Mouse (Mus musculus): Measurements from ENCODE around the gene Susd5. TPM values are rescaled to one million over a fixed set of nuclear protein-coding genes. Genes with fewer than 3 reads are reported as not detected.

The Susd5 gene
- total and polyA plus RNA-seq, 3 experiments = 1.5 to 2.2 (median 1.5) TPM

DNA sequence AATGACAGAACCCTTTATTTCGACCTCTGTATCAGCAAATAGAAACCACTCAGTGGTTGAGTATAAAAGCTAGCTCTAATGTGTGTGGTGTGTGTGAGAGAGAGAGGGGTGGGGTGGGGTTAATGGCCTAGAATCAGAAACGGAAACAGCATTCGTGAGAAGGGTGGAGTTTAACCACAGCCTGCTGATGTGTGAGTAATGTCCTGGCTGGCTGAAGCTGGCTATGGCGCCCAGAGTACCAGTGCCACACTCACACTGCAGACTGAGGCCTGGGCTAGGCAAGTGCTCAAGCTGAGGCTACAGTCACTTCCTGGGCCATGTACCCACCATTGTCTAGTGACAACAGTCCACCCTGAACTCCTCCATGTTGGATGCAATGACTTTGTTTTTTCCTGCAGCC lies 40.5 kb upstream of the Susd5 start:
- Histone ChIP-seq H3K27me3 (ENCODE audit: control insufficient read depth, insufficient read depth, low read length) (no peaks in the 10 kb centered on the region), H3K36me3 (ENCODE audit: control insufficient read depth, insufficient read depth, low read length) (no peaks in the 10 kb centered on the region), H3K9ac (ENCODE audit: low read depth, low read length) (no peak overlapping the region), H3K79me2 (replicated peaks; ENCODE audit: control insufficient read depth, insufficient read depth, low read length) (no peaks in the 10 kb centered on the region), H3K27ac (no peak overlapping the region), H3K4me3 (no peak overlapping the region), H3K4me1 (ENCODE audit: control insufficient read depth, insufficient read depth, low read length) (no peaks in the 10 kb centered on the region)
- intact Hi-C loops (cut with DNase I) = no loop called here
- no peak for TF ChIP-seq POLR2A (IDR thresholded peaks at IDR 0.05; ENCODE audit: insufficient read depth, low read depth, low read length)
- TF ChIP-seq EP300 (IDR thresholded peaks at IDR 0.05; ENCODE audit: insufficient read depth, low read depth, low read length) = no peak
- TF ChIP-seq CTCF (IDR thresholded peaks at IDR 0.05) = no peak
- no peak for DNase-seq
- WGBS = 55% methylated on average over 4 of the region's 4 CpGs

DNA sequence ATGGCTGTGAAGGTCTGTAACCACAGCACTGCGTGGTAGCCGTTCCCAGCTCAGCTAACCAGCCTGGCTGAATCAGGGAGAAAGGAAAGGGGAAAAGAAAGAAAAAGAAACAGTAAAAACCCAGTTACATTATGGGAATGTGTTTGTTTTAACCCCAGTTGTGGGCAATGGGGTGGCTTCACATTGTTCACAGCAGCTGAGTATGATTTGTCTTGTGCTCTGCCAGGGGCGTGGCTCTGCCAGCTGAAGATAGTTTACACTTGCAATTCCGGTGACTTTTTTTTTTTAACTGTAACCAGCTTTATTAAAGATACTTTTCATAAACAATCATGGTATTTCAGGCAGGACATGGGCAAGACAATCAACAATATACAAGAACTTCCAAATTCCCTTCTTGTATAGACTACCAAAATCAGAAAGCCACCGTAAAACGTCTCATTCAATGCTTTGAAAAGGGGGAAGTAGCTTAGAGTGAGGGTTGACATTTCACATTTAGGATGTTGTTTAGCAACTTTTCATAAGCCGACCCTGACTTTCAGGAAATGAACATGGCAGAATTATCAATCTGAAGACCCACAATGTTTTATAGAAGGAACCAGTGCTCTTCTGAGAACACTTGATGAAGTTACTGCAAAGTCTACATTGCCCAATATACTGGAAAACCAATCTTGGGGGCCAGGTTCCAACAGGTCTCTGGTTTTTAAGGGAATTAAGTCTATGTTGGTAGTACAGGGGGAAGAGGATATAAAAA lies 37.8 kb upstream of the Susd5 start:
- Histone ChIP-seq H3K4me1 (ENCODE audit: control insufficient read depth, insufficient read depth, low read length) (no peaks in the 10 kb centered on the region), H3K36me3 (ENCODE audit: control insufficient read depth, insufficient read depth, low read length) (no peaks in the 10 kb centered on the region), H3K9ac (ENCODE audit: low read depth, low read length) (no peak overlapping the region), H3K4me3 (no peak overlapping the region), H3K27me3 (ENCODE audit: control insufficient read depth, insufficient read depth, low read length) (no peaks in the 10 kb centered on the region), H3K27ac (no peak overlapping the region), H3K79me2 (replicated peaks; ENCODE audit: control insufficient read depth, insufficient read depth, low read length) (no peaks in the 10 kb centered on the region)
- 83% methylated on average over 7 of the region's 7 CpGs for WGBS
- DNase-seq = no peak
- TF ChIP-seq POLR2A (IDR thresholded peaks at IDR 0.05; ENCODE audit: insufficient read depth, low read depth, low read length) = no peak
- TF ChIP-seq EP300 (IDR thresholded peaks at IDR 0.05; ENCODE audit: insufficient read depth, low read depth, low read length) = no peak
- TF ChIP-seq CTCF (IDR thresholded peaks at IDR 0.05) = no peak
- intact Hi-C loops (cut with DNase I) = no loop called here

GRCm38 (mm10) chr9:114022141-114022540 lies 34.8 kb upstream of the Susd5 start:
- Histone ChIP-seq H3K4me1 (ENCODE audit: control insufficient read depth, insufficient read depth, low read length) (peaks cover 2% of the 10 kb centered on the region; the same call in 1 of the 2 replicates), H3K4me3 (no peak overlapping the region), H3K27ac (no peak overlapping the region), H3K36me3 (ENCODE audit: control insufficient read depth, insufficient read depth, low read length) (no peaks in the 10 kb centered on the region), H3K27me3 (ENCODE audit: control insufficient read depth, insufficient read depth, low read length) (peaks cover 4% of the 10 kb centered on the region; the same call in 1 of the 2 replicates), H3K79me2 (replicated peaks; ENCODE audit: control insufficient read depth, insufficient read depth, low read length) (no peaks in the 10 kb centered on the region), H3K9ac (ENCODE audit: low read depth, low read length) (no peak overlapping the region)
- intact Hi-C loops (cut with DNase I) = no loop called here
- 46% methylated on average over 4 of the region's 4 CpGs for WGBS
- DNase-seq = no peak
- TF ChIP-seq CTCF (IDR thresholded peaks at IDR 0.05) (no peak), POLR2A (IDR thresholded peaks at IDR 0.05; ENCODE audit: insufficient read depth, low read depth, low read length) (no peak), EP300 (IDR thresholded peaks at IDR 0.05; ENCODE audit: insufficient read depth, low read depth, low read length) (no peak)

- TF ChIP-seq POLR2A (IDR thresholded peaks at IDR 0.05; ENCODE audit: insufficient read depth, low read depth, low read length) (no peak), EP300 (IDR thresholded peaks at IDR 0.05; ENCODE audit: insufficient read depth, low read depth, low read length) (no peak), CTCF (IDR thresholded peaks at IDR 0.05) (no peak)
- Histone ChIP-seq H3K4me3 (no peak overlapping the region), H3K27me3 (ENCODE audit: control insufficient read depth, insufficient read depth, low read length) (peaks cover 4% of the 10 kb centered on the region; the same call in 1 of the 2 replicates), H3K9ac (ENCODE audit: low read depth, low read length) (no peak overlapping the region), H3K4me1 (ENCODE audit: control insufficient read depth, insufficient read depth, low read length) (peaks cover 2% of the 10 kb centered on the region; the same call in 1 of the 2 replicates), H3K36me3 (ENCODE audit: control insufficient read depth, insufficient read depth, low read length) (no peaks in the 10 kb centered on the region), H3K79me2 (replicated peaks; ENCODE audit: control insufficient read depth, insufficient read depth, low read length) (no peaks in the 10 kb centered on the region), H3K27ac (no peak overlapping the region)
- intact Hi-C loops (cut with DNase I) = no loop called here
- no peak for DNase-seq
- WGBS = 46% methylated on average over 9 of the region's 9 CpGs
These were observed 31.8 kb upstream of the Susd5 start for GRCm38 (mm10) chr9:114025182-114025581.

GRCm38 (mm10) chr9:114025846-114026245 lies 31.1 kb upstream of the Susd5 start:
- WGBS = 21% methylated on average over 8 of the region's 8 CpGs
- H3K27ac ChIP-seq = no peak overlapping the region
- H3K79me2 ChIP-seq (replicated peaks; ENCODE audit: control insufficient read depth, insufficient read depth, low read length) = no peaks in the 10 kb centered on the region
- intact Hi-C loops (cut with DNase I) = no loop called here
- H3K9ac ChIP-seq (ENCODE audit: low read depth, low read length) = no peak overlapping the region
- peaks cover 2% of the 10 kb centered on the region; the same call in 1 of the 2 replicates for H3K4me1 ChIP-seq (ENCODE audit: control insufficient read depth, insufficient read depth, low read length)
- H3K36me3 ChIP-seq (ENCODE audit: control insufficient read depth, insufficient read depth, low read length) = no peaks in the 10 kb centered on the region
- peaks cover 4% of the 10 kb centered on the region; the same call in 1 of the 2 replicates for H3K27me3 ChIP-seq (ENCODE audit: control insufficient read depth, insufficient read depth, low read length)
- H3K4me3 ChIP-seq = peak overlapping the region; percentile 51
- DNase-seq = no peak
- TF ChIP-seq POLR2A (IDR thresholded peaks at IDR 0.05; ENCODE audit: insufficient read depth, low read depth, low read length) (no peak), EP300 (IDR thresholded peaks at IDR 0.05; ENCODE audit: insufficient read depth, low read depth, low read length) (no peak), CTCF (IDR thresholded peaks at IDR 0.05) (no peak)

- Histone ChIP-seq H3K79me2 (replicated peaks; ENCODE audit: control insufficient read depth, insufficient read depth, low read length) (no peaks in the 10 kb centered on the region), H3K36me3 (ENCODE audit: control insufficient read depth, insufficient read depth, low read length) (no peaks in the 10 kb centered on the region), H3K4me3 (peak overlapping the region; percentile 51), H3K27me3 (ENCODE audit: control insufficient read depth, insufficient read depth, low read length) (peaks cover 4% of the 10 kb centered on the region; the same call in 1 of the 2 replicates), H3K4me1 (ENCODE audit: control insufficient read depth, insufficient read depth, low read length) (peaks cover 2% of the 10 kb centered on the region; the same call in 1 of the 2 replicates), H3K9ac (ENCODE audit: low read depth, low read length) (peak overlapping the region; percentile 57), H3K27ac (no peak overlapping the region)
- peak; percentile 52 to 57 for DNase-seq
- intact Hi-C loops (cut with DNase I) = no loop called here
- TF ChIP-seq CTCF (IDR thresholded peaks at IDR 0.05) (no peak), POLR2A (IDR thresholded peaks at IDR 0.05; ENCODE audit: insufficient read depth, low read depth, low read length) (no peak), EP300 (IDR thresholded peaks at IDR 0.05; ENCODE audit: insufficient read depth, low read depth, low read length) (no peak)
- WGBS = 2% methylated on average over 50 of the region's 52 CpGs
These were observed 30.5 kb upstream of the Susd5 start for GRCm38 (mm10) chr9:114026261-114026934.

Measured in heart, adult 2 months (tissue).